Mouse (Mus musculus): Measurements from ENCODE around the gene Dhx15.

- no peak for TF ChIP-seq POLR2A (IDR thresholded peaks at IDR 0.05; ENCODE audit: low read depth, low read length)
- TF ChIP-seq CTCF (IDR thresholded peaks at IDR 0.05; ENCODE audit: extremely low read depth, insufficient read depth, insufficient read length, insufficient replicate concordance): no peak
Observed at GRCm38 (mm10) chr5:52112953-52113841, 77.1 kb downstream of the Dhx15 start.
